Mouse (Mus musculus) MEL (cell line): Measurements from ENCODE around the gene Apc2.

Source experiments
- TAL1 ChIP-seq: IDR thresholded peaks from 2 replicates; pipeline ENCODE4 v1.6.1; 2012; ENCODE audit warnings: mild to moderate bottlenecking, inconsistent platforms, low read length, moderate library complexity, mixed read lengths
- TCF12 ChIP-seq: IDR thresholded peaks from 2 replicates; pipeline ENCODE4 v1.6.1; 2014; ENCODE audit warnings: low read depth, mild to moderate bottlenecking, inconsistent platforms, low read length, improper control_type of control experiment, moderate library complexity

GRCm38 (mm10) chr10:80302082-80302355, 6.2 kb downstream of the Apc2 start:
- TF ChIP-seq TAL1 (no peak), TCF12 (no peak)
